Mouse (Mus musculus): ENCODE results near the gene Fkbpl.

DNA sequence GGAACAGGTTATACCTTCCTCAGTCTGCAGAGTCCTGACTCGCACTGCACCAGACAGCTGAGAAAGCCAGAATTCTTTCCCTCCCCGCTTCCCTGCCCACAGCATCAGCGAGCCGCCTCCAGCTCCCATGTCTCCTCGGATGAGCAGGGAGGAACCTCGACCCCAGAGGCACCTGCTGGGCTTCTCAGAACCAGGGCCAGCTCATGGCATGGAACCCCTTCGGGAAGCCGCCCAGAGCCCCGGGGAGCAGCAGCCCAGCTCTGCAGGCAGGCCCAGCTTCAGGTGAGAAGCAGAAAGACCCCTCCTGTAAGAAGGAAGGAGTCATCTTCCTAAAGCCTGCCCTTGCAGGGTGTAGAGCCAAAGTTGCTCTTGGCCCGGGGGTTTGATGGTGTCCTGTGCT lies 8.0 kb downstream of the Fkbpl start:
- no peak for TF ChIP-seq CTCF (IDR thresholded peaks at IDR 0.05; ENCODE audit: low read depth)
- no peak for TF ChIP-seq EP300 (IDR thresholded peaks at IDR 0.05; ENCODE audit: low read depth)
